Mouse (Mus musculus) G1E (cell line): ENCODE results near the gene Wnt1. TPM values are rescaled to one million over a fixed set of nuclear protein-coding genes. Genes with fewer than 3 reads are reported as not detected.

Experiments
- ATAC-seq: 2 replicates; pipeline ENCODE4 v1.8.0; 2016; ENCODE audit warnings: mild to moderate bottlenecking; ENCODE audit not compliant: insufficient number of reproducible peaks, poor library complexity, low FRiP score, severe bottlenecking; ENCODE audit errors: extremely low read depth
- DNase-seq: peaks from one replicate; pipeline ENCODE4 v3.0.0; 2012; ENCODE audit warnings: low spot score
- H3K27me3 ChIP-seq: 2 replicates; pipeline ENCODE4 v1.6.1; 2012; ENCODE audit warnings: mild to moderate bottlenecking, low read length, inconsistent platforms; ENCODE audit not compliant: insufficient read depth
- H3K36me3 ChIP-seq: replicated peaks from 2 replicates; pipeline ENCODE3; 2012; ENCODE audit warnings: mild to moderate bottlenecking, inconsistent platforms
- H3K4me1 ChIP-seq: 2 replicates; pipeline ENCODE4 v1.6.1; 2012; ENCODE audit warnings: low read depth, low read length, inconsistent platforms, mixed read lengths; ENCODE audit not compliant: insufficient read depth
- H3K4me3 ChIP-seq: 2 replicates; pipeline ENCODE4 v1.5.1; 2012; ENCODE audit warnings: low read depth, mild to moderate bottlenecking, inconsistent platforms, low read length, moderate library complexity, mixed read lengths
- H3K9me3 ChIP-seq: replicated peaks from 2 replicates; pipeline ENCODE4 v1.6.1; 2012; ENCODE audit warnings: inconsistent platforms
- CTCF ChIP-seq: IDR thresholded peaks from 2 replicates; pipeline ENCODE4 v1.5.1; 2012; ENCODE audit warnings: low read depth, low read length, inconsistent platforms, mixed read lengths
- GATA1 ChIP-seq: IDR thresholded peaks from 2 replicates; pipeline ENCODE4 v1.6.1; 2012; ENCODE audit warnings: borderline replicate concordance, low read length, inconsistent platforms, mixed read lengths
- GATA2 ChIP-seq: IDR thresholded peaks from 2 replicates; pipeline ENCODE4 v1.6.1; 2012; ENCODE audit warnings: low read depth, low read length, inconsistent platforms, borderline replicate concordance
- POLR2AphosphoS5 ChIP-seq: IDR thresholded peaks from 2 replicates; pipeline ENCODE4 v1.6.1; 2012; ENCODE audit warnings: low read depth, low read length, inconsistent platforms; ENCODE audit not compliant: insufficient replicate concordance
- TAL1 ChIP-seq: conservative IDR thresholded peaks from 2 replicates; pipeline ENCODE4 v1.6.1; 2012; ENCODE audit warnings: low read depth, low read length, inconsistent platforms, mixed read lengths
- polyA plus RNA-seq: library from polyadenylated mRNA; stranded (reverse); fragments of >175 nt; gene quantifications from 2 replicates; pipeline ENCODE4 v1.2.3, GENCODE M21; 2012
- total RNA-seq, 2 experiments: library from RNA; stranded (forward) in 1 of 2; stranded (reverse) in 1 of 2; fragments of 200-1000 nt in 1 of 2; fragments of >200 nt in 1 of 2; fragmentation: Nextera tagmentation in 1 of 2; gene quantifications; 2 replicates each; pipeline ENCODE4 v1.2.3; 2014 to 2017

The Wnt1 gene
- total and polyA plus RNA-seq, 3 experiments = not detected

DNA sequence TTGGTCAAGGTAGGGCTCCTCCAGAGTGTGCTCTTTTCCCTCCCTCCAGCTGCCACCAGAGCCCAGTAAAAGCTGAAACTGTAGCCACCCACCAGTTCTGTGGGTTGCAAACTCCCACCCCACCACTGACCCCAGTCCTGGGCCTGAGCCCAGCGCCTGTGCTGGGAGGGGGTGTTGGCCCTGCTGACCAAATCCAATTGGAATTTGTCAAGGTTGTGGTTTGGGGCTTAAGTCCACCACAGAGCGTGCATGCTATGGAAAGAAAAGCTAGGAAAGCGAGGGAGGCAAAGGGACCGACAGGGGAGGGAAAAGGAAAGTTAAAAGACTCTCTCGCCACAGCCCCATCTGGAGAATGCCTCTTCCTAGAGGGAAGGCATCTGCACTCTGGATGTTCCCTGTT lies 21.4 kb upstream of the Wnt1 start:
- no peak overlapping the region for H3K4me3 ChIP-seq
- DNase-seq = no peak
- peaks cover 52% of the 10 kb centered on the region for H3K27me3 ChIP-seq
- H3K9me3 ChIP-seq = no peaks in the 10 kb centered on the region
- ATAC-seq = no peak
- H3K4me1 ChIP-seq = peaks cover 30% of the 10 kb centered on the region
- no peaks in the 10 kb centered on the region for H3K36me3 ChIP-seq
- no peak for TF ChIP-seq GATA2
- TF ChIP-seq CTCF = no peak
- TF ChIP-seq TAL1 = no peak
- TF ChIP-seq GATA1 = no peak
- no peak for TF ChIP-seq POLR2AphosphoS5

- Histone ChIP-seq H3K9me3 (0 out of 2 replicates have a peak, but pooled peaks cover 3% of the 10 kb centered on the region), H3K36me3 (no peaks in the 10 kb centered on the region), H3K27me3 (peaks cover 69% of the 10 kb centered on the region), H3K4me3 (peak overlapping the region; percentile 65; the same call in 1 of the 2 replicates), H3K4me1 (peaks cover 28% of the 10 kb centered on the region)
- TF ChIP-seq GATA2 (no peak), POLR2AphosphoS5 (no peak), CTCF (no peak), GATA1 (no peak), TAL1 (no peak)
- ATAC-seq (no peak), DNase-seq (no peak)
Measured at GRCm38 (mm10) chr15:98771813-98772425, 17.7 kb upstream of the Wnt1 start.

DNA sequence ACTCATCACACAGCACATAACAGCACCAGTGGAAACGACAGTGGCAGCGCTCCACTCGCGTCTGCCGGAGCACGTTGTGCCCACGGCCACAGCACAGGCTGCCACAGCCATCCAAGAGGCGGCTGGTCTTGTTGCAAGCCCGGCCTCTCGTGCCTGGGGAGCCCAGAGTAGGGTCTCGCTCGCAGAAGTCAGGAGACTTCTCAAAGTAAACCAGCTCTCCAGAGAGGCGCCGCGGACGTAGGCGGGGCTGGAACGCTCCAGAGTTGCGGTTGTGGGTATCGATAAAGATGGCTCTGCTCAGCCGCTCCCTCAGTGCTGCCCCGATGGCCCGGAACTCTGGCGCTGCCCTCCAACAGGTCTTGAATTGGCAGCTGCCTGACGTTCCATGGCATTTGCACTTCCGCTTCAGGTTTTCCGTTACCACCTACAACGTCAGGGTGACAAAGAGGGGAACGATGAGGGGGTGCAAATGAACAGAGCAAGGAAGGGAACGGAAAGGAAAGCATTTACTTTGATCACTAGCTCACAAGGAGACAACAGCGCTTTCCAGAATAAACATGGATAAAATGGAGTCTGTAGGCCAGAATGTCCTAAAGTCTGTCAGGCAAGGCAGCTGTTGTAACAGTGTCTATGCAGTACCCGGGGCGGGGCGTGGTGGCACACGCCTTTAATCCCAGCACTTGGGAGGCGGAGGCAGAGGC lies 17.0 kb upstream of the Wnt1 start:
- TF ChIP-seq GATA2 (no peak), POLR2AphosphoS5 (no peak), TAL1 (no peak), GATA1 (no peak), CTCF (no peak)
- peak; percentile 49 for ATAC-seq
- peaks cover 35% of the 10 kb centered on the region for H3K4me1 ChIP-seq
- no peak for DNase-seq
- H3K36me3 ChIP-seq = no peaks in the 10 kb centered on the region
- 0 out of 2 replicates have a peak, but pooled peaks cover 3% of the 10 kb centered on the region for H3K9me3 ChIP-seq
- H3K27me3 ChIP-seq = peaks cover 73% of the 10 kb centered on the region
- H3K4me3 ChIP-seq = peak overlapping the region; percentile 65; the same call in 1 of the 2 replicates

- DNase-seq (no peak), ATAC-seq (no peak)
- 0 out of 2 replicates have a peak, but pooled peaks cover 3% of the 10 kb centered on the region for H3K9me3 ChIP-seq
- H3K36me3 ChIP-seq = no peaks in the 10 kb centered on the region
- peaks cover 41% of the 10 kb centered on the region for H3K4me1 ChIP-seq
- peaks cover 73% of the 10 kb centered on the region for H3K27me3 ChIP-seq
- TF ChIP-seq POLR2AphosphoS5 (no peak), GATA2 (no peak), TAL1 (no peak), CTCF (no peak), GATA1 (no peak)
- no peak overlapping the region for H3K4me3 ChIP-seq
Measured at GRCm38 (mm10) chr15:98774096-98774495, 15.6 kb upstream of the Wnt1 start.

DNA sequence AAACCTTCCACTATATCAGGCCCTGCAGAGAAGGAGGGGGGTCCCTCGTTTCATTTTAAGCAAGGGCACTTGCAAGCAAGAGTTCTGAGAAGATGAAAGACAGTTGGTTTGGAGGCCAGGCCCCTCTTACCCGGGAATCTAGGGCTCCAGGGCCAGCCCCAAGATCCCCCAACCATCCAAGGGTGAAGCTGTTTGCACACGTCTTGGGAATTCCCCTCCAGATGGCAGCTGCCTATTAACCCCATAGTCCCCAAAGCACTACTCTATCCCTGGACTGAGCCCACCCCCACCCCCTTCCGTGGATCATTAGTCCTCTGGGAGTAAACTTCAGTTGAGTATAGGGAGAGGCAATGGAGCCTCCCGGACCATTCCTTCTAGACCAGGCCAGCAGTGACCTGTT lies 14.1 kb upstream of the Wnt1 start:
- no peak for ATAC-seq
- H3K9me3 ChIP-seq = 0 out of 2 replicates have a peak, but pooled peaks cover 3% of the 10 kb centered on the region
- no peak for TF ChIP-seq TAL1
- no peak for TF ChIP-seq CTCF
- TF ChIP-seq GATA1 = no peak
- H3K36me3 ChIP-seq = no peaks in the 10 kb centered on the region
- H3K4me3 ChIP-seq = no peak overlapping the region
- no peak for DNase-seq
- peaks cover 76% of the 10 kb centered on the region for H3K27me3 ChIP-seq
- peaks cover 45% of the 10 kb centered on the region for H3K4me1 ChIP-seq

- Histone ChIP-seq H3K36me3 (no peaks in the 10 kb centered on the region), H3K9me3 (0 out of 2 replicates have a peak, but pooled peaks cover 3% of the 10 kb centered on the region), H3K4me3 (peak overlapping the region; percentile 25; the same call in 1 of the 2 replicates), H3K27me3 (peaks cover 77% of the 10 kb centered on the region), H3K4me1 (peaks cover 45% of the 10 kb centered on the region)
- no peak for TF ChIP-seq GATA2
- no peak for TF ChIP-seq TAL1
- TF ChIP-seq CTCF = no peak
- TF ChIP-seq GATA1 = no peak
- ATAC-seq = no peak
- DNase-seq = no peak
Measured at GRCm38 (mm10) chr15:98776280-98777004, 13.2 kb upstream of the Wnt1 start.
